Mouse (Mus musculus): ENCODE results near the gene Syf2.

- TF ChIP-seq CTCF (IDR thresholded peaks at IDR 0.05; ENCODE audit: low read depth) (no peak), EP300 (IDR thresholded peaks at IDR 0.05; ENCODE audit: low read depth) (no peak)
These were observed 7.8 kb upstream of the Syf2 start for GRCm38 (mm10) chr4:134922925-134923244.

Measured in liver, postnatal 0 days (tissue).